Mouse (Mus musculus): ENCODE results near the gene Inpp5d.

Gene Inpp5d

DNA sequence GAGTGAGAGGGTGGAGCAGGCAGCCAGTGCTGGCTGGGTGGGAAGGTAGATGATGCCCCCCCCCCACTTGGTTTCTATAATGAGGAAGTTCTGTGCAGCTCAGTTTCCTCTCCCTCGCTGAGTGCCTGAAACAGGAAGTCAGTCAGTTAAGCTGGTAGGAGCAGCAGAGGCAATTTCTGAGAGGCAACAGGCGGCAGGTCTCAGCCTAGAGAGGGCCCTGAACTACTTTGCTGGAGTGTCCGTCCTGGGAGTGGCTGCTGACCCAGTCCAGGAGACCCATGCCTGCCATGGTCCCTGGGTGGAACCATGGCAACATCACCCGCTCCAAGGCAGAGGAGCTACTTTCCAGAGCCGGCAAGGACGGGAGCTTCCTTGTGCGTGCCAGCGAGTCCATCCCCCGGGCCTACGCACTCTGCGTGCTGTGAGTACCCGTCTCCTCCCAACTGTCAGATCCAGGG is at the start of gene Inpp5d:
Inpp5d (plus strand) TSS at position 102 of the 458 bp plus-strand sequence.
- DNase-seq: peak; percentile 33

DNA sequence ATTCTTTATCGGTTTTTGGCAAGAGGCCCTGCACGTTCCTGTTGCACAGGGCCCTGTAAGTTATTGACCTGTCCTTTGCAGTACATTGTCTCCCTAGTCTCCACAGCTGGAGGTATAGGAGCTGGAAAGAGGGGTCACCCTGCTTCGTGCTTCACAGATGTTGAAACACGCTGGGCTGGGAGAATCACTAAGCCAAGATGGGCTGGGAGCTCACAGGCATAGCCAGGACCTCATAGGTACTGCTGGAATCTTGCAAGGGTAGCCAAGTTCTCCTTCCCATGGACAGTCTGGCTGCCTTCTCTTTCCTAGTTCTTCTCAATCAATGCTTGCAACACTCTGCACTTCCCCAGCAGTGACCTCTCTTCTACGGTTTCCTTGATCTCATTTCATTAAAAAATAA is 46.9 kb upstream of the Inpp5d start:
- DNase-seq: peak; percentile 46

DNA sequence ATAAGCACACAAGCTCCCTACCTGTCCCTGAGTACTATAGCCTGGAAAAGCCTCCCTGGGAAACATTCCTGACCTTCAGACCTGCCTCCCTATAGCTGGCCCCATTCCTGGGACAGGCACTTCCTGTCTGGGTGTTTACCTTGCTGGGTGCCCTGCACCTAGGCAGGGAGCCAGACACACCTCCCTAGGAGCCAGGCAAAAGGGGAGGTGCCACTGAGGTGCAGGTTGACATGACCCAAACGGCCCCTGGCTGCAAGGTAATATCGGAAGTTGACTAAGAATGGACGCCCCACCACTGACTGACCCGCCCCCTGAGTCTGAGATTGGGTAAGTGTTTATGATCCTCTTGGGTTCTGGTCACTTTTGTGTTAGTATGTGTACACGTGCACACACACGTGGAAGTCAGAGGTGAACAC is 46.3 kb upstream of the Inpp5d start, which contains the start of gene Ngef:
Ngef (minus strand) TSS at position 71 of the 416 bp plus-strand sequence.
- peak; percentile 97 for DNase-seq

DNA sequence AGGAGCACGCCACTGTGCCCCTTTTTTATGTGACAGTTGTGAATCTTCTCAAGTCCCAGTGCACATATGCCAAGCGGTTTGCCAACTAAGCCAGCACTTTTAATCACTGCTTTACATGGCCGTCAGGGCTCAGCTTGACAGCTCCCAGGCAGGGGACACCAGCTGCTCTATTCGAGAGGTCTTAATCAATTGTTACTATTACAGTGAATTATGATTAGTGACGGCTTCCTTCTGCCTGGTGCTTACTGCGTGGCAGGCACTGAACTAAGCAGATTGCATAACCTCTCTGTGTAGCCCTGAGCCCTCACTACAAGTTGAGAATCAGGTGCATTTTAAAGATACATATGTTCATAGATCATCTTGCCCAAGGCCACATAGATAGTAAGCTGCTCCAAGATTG is 45.8 kb upstream of the Inpp5d start:
- no peak for DNase-seq

DNA sequence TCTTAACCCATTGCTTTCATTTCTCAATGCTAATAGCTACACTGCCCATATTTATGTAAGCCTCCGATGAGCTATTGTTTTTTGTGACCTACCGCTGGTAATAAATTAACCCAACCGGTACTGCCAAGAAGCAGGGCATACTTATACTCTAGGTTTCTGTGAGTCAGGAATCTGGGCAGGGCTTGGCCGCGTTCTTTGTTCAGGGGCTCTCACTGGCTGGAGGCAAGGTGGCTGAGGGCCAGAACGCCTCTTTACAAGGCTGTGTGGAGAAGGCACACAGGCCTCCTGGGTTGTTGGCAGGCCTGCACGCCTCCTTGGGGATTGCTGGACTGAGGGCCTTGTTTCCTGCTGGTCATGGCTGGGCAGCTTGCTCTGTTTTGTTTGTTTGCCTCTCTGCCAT is 45.3 kb upstream of the Inpp5d start:
- peak; percentile 99 for DNase-seq

DNA sequence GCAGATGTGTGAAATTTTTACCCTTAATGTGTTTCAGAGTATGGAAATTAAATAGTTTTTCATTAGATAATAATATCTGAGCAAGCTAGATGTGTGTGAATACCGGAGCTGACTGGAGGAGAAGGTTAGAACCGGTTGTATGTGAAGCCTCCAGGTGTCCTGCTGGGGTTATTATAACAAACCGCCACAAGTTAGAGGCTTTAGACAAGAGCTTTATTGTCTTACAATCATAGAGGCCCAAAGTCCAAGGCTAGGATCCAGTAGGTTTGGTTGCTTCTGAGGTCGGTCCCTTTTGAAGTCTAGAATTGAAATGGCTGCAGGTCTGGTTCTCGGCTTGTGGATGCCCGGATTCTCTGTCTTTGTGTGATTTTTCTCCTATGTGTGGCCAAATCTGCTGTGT is 41.1 kb upstream of the Inpp5d start:
- DNase-seq: no peak

DNA sequence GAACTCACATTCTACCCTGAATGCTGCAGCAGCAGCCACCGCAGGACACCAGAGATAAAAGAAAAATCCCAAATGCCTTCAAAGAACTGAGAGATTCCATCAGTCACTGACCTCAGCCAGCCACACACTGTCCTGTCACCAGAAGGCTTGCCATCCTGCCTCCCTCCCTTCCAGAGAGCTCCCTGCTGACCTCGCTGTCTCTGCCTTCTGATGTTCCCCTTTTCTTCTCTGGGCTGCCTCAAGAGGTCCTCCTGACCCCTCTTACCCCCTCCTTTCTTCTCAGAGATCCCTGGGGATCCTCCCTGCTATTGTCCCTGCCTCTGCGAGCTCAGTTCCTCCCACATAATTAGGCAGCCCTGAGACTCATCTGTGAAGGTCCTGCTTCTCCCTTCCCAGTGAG is 39.3 kb upstream of the Inpp5d start:
- DNase-seq: no peak

DNA sequence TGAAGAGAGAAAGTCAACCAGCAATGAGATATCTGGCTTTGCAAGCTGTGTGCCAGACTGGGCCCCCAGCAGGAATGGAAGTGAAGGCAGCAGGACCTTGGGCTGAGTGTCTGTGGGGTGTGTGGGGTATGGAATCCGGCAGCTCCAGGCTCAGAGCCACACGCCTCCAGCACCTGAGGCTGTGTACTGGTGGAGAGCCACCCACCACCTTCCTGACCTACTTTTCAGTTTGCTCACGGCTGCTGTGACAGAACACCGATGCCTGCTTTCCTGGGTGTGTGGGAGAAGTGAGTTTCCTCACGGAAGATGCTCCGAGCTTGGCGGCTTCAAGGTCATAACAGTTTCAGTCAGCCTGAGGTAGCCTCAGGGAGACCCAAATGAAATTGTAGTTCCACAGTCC is 30.9 kb upstream of the Inpp5d start:
- no peak for DNase-seq

DNA sequence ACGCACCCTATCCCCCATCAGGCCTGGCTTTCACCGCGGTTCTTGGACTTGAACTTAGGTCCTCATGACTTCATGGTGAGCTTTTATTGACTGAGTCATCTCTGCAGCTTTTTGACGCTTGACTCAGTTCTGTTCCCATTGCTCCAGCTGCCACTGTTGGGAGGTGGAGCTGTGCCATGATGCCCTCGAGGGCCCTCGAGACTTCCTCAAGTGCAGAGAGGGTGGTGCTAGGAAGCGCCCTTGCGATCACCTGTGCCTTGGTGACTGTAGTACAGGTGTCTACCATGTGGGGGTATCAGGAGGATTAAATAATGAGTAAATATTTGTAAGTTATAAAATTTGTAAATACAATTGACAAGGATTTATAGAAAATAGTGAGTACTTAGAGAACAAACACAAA is 30.1 kb upstream of the Inpp5d start:
- DNase-seq: no peak

DNA sequence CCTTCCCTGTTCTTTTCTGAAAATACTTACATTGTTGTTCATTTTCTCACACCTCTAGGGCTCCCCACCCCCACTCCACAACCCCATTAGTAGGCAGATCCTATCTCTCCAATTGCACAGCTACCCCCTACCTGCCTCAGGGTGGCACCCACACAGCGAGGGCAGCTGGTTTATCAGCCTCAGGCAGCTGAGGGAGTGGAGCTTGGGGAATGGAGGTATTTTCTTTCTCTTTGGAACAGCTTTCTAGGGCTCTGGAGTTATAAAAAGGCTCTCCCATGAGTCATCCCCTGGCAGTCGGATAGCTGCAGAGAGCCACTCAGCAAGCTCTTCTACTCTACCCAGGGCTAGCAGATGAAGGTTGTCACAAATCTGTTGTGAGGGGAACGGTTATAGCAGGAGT is 25.9 kb upstream of the Inpp5d start:
- DNase-seq: no peak

DNA sequence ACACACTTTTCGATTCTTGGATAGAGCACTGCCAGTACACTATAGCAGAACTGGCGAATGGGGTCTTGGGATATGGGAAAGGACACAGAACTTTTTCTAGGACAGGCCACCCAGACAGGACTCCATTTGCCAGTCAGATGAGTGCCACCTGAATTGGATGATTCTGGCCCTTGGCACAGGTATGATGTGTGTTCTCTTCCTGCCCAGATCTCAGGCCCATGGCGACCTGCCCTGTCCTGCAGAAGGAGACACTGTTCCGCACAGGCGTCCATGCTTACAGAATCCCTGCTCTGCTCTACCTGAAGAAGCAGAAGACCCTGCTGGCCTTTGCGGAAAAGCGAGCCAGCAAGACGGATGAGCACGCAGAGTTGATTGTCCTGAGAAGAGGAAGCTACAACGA is 25.4 kb upstream of the Inpp5d start:
- DNase-seq: no peak

DNA sequence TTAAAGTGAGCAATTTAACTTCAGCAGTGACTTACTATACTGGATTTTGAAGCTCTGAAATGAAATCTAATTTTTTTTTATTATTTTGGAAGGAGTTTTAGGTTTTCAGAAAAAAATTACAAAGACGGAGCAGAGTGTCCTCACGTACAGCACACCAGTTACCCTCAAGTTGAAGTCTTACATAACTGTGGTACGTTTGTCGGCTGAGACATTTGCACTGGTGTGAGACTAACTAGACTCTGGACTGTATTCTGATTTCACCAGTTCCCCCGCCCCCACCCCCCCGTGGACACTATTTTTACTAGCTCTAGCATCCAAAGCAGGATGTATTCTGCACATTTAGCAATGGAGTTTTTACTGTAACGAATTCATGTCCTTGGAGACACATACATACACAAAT is 19.6 kb upstream of the Inpp5d start:
- peak; percentile 61 for DNase-seq

DNA sequence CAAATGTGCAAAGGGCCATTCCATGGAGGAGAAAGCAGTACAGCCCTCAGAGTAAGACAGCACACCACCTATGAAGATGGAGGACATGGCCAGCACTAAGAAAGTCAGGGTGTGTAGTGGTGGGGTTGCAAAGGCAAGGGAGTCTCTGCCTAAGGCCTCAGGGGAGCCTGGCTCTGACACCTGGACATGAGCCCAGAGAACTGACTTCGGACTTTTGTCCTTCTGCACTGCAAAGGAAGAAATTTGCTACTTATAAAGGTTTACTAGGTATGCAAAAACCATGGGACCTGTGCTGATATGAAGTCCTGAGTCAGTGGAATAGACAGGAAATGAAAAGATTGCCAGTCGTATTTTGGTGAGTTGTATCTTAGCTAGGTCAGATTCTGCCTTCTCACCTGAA is 18.3 kb upstream of the Inpp5d start:
- peak; percentile 74 for DNase-seq

DNA sequence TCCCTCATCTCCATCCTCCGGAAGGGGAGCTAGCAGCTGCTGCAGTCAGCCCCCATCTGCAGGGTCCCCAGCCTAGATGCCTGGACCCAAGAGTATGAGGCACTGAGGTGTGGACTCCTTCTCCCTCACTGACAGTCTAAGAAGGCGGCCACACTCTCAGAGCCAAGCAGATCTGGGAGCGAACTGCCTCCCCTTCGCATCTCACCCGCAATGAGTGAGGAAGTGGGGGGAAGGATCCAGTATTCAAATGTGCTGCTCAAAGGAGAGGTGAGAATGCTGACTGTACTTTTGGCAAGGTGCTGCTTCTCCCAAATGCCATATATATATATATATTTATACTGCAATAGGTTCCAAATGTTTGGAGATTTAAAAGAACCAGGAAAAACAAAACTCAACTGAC is 16.7 kb upstream of the Inpp5d start:
- no peak for DNase-seq

DNA sequence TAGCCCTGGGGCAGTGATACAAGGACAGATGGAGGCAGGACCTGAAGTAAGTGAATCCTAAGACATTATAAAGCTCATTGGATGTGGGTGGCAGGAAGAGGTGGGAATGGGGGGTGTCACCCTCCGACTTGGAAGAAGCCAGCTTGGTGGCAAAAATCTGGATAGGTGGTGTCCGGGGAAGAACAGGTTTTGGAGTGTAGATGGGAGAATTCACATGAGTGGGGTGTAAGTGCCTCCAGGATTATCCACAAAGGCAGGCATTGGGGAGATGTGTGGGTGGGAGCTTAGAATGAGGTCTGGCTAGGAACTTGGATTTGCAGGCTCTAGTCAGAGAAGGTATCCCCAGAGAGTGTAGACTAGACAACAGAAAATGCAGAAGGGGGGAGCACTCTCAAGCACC is 14.8 kb upstream of the Inpp5d start:
- no peak for DNase-seq

DNA sequence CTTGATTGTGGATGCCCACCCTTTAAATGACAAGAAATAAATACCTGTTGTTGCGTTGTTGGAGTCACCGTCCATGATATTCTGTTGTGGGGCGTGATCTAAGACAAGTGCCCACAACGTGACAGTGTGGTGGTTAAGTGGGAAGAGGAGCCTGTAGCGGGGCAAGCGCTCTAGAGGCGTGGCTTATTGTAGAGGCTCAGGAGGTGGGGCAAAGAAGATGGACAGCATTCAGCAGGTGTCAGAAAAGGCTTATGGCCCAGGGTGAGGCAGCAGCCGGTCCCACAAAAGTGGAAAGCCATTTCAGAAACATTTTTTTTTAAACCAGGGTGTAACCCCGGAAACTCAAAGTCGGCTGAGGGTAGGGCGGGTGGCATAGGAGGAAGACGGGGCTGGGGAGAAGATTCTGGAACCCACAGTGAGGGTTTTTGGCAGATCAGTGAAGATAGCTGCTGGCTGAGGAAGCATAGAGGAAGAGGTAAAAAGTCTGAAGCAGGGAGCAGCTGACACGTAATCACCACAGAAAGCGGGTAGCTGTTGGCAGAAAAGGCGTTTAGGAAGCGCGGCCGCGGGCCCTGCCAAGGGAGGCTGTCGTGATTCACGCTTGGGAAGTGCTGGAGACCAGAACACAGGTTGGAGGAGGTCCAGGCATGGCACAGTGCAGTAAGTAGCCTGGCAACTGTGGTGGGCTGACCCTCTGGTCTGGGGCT is 12.6 kb upstream of the Inpp5d start:
- DNase-seq: peak; percentile 46

DNA sequence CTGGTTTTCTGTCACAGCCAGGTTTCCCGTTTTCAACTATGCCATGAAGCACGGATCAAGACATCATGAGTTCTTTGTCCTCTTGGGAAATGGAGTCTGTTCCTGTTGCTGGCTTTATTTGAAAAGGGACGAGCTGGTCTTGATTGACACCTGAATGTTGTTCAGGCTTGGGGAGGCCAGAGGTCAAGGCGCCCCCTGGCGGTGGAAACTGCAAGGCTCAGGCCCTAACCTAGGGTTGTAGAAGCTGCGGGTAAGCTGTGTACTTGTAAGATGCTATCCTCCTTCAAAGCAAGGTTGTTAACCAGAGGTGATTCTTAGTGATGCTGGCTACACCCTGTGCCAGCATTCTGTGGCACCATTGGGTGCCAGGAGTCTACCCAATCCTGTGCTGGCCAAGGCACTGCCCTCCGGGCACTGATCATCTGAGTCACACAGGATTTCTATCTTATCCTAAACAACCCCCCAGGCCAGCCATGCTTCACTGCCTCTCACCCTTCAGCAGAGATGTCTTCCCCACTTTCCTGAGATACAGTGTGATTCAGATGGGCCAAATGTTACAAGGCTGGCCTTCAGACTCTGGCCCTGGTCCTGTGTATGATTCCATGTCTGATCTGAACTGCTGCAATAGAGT is 11.6 kb upstream of the Inpp5d start:
- DNase-seq: peak; percentile 82

DNA sequence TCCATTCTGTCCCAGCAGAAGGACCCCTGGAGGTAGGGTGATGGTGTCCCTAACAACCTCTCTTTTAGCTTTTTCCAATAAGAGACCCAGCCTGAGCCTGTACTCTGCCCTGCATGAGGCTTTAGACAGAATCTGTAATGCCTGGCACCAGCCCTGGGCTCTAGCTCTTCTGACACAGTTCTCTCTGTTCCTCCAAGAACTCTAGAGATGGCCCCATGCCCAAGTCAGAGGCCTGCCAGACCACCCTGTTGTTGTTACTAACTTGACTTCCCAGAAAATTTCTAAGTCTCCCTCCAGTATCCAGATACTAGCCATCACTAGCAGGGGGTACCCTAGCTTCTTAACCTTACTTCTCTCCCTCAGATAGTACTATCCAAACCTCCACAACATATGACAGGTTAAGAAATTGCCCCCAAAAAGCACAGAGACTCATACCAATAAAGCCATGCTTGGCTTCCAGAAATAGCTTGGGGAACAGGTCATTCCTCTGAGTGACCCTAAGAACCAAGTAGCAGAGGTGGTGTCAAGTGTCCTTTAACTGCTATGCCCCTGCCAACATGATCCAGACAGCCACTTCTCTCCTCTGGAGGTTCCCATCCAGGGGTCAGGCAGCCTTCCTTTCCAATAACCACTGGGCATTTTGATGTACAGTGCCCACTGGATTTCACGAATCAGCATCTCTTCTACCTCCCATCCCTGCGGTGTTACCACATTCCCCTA is 5.4 kb upstream of the Inpp5d start:
- no peak for DNase-seq

DNA sequence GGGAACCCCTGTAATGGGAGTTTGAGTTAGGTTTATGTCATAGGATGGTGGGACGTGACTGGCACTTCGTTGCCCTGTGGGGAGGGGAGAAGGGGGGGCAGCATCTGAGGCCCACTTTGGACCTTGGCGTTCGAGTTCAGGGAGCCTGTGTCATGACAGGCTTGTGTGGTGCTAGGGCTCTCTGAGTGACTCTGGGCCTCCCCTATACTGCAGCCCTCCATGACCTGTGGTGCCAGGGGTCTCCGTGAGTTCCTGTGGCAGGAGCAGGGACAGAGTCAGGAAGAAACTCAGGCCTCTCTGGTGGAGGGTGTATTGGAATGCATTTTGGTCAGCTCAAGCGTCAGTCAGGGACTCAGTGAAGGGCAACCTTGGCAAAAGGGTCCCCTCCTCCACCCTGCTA is 581 bp downstream of the Inpp5d start:
- no peak for DNase-seq

DNA sequence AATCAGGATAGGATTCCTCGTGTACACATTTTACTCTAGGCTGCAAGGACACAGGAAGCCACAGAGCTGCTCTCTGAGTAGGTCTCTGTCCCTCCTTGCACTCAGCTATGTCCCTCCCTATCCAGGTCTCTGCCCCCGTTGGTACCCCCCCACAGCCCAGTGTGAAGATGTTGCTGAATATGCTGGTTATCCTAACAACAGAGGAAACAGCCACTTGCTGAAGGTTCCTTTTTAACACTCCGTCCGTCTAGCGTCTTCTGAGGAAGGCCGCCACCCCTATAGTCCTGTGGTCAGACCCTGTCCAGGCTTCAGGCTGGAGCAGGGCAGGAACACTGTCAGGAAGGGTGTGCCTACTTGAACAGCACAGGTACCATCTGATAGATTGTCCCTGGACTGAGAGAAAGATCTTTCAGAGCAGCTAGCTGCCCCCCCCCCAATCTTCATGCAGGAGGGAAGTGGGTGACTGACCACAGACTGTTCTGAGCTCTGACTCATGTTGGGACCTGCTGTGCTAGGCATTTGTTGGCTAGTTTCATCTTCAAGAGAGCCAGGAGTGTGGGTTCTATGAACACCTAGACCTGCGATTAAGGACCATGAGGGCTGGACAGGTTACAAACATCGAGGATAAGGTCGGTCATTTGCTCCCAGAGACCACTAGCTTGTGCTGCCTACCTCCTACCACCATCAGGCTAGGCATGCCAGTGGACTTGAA is 1.2 kb downstream of the Inpp5d start:
- no peak for DNase-seq

DNA sequence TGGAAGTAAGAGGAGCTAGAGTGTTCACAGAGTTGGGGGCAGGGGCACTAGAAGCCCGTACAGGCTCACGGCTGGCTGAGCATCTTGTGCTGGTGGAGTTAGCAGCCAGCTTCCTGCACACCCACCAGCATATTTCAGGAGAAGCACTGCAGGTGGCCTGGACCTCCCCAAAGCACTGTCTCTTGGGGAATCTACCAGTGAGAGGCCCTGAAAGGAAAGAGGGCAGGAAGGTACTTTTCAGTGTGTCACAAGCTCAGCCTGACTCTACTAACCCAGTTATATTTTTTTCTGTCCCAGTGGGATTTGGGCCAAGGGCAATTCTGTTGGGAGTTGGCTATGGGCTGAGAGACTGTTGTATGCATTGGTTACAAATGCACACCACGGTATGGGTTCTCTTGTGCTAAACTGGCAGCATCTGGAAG is 1.8 kb downstream of the Inpp5d start:
- no peak for DNase-seq

DNA sequence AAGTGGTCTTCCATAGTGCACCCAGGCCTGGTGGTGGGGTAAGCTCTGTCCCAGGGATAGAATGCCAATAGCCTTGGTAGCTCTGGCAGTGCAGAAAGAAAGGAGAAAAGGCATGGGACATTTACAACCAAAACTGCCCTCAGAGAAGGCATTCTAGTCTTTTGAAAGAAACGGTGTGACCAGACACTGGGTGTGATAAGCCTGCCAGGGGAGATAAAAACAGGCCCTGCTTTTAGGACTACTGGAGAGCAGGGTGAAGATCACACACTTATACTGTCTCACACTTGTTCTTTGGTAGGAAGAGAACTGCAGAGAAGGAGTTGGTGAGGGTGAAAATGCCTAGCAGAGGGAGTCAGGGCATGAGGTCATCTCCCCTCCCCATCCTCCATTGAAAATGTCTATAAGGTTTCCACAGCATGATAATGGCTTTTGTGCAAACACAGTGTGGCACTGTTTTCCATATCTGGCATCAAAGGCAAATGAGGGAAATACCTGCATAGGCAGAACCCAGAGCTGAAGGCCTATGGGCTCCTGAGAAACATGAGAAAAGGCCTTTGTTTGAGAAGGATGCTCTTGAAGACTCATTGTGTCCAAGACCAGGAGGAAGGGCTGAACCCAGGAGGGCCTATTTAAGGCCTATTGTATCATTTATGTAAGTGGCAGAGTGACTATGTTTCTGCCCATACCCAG is 4.0 kb downstream of the Inpp5d start:
- no peak for DNase-seq

DNA sequence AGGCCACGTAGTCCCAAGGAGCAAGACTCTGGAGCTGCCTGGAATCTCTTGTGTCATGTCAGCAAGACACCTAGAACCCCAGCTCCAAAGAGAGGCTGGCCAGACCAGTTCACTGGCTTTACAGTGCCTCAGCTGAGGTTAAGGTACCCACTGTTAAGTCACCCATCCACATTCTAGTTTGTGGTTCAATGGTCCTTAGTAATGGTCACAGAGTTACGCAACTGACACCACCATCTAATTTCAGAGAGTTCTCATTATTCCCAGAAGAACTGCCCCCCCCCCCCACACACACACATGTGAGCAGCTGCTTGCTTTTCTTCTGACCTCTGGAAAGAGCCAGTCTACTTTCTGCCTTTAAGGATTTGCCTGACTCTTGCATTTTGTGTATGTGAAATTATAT is 4.7 kb downstream of the Inpp5d start:
- no peak for DNase-seq

Measured in kidney, adult 9 months (tissue).